Mouse (Mus musculus) frontal cortex, postnatal 36 days (tissue): ENCODE results near the gene Tbc1d19.
A peak's percentile ranks its signal among the peaks of the same experiment; 100 is the strongest.

Source experiments
- DNase-seq, 2 experiments: peaks; one replicate each; pipeline ENCODE4 v3.0.0; 2022; ENCODE audit warnings: low spot score in 2 of 2

The Tbc1d19 gene

GRCm38 (mm10) chr5:53902757-53903156 lies 93.4 kb downstream of the Tbc1d19 start:
- DNase-seq = no peak

GRCm38 (mm10) chr5:53909201-53909600 lies 99.8 kb downstream of the Tbc1d19 start:
- no peak for DNase-seq

DNA sequence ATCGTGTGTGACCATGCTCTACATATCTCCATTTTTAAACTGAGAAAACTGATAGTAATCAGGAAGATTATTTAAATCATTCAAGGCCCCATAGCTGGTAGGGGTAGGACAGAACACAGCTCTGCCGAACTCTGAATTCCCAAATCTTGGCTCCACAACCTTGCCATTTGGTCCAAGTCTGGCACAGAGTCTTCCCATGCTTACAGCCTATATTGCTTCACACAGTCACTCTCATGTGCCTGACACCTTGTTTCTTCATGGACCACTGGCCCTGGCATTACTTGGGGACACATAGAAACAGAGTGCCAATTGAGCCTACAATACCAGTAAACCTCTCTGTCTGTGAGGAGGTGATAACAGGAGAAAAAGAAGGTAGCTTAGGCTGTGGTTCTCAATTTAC lies 111.0 kb downstream of the Tbc1d19 start:
- DNase-seq = no peak

DNA sequence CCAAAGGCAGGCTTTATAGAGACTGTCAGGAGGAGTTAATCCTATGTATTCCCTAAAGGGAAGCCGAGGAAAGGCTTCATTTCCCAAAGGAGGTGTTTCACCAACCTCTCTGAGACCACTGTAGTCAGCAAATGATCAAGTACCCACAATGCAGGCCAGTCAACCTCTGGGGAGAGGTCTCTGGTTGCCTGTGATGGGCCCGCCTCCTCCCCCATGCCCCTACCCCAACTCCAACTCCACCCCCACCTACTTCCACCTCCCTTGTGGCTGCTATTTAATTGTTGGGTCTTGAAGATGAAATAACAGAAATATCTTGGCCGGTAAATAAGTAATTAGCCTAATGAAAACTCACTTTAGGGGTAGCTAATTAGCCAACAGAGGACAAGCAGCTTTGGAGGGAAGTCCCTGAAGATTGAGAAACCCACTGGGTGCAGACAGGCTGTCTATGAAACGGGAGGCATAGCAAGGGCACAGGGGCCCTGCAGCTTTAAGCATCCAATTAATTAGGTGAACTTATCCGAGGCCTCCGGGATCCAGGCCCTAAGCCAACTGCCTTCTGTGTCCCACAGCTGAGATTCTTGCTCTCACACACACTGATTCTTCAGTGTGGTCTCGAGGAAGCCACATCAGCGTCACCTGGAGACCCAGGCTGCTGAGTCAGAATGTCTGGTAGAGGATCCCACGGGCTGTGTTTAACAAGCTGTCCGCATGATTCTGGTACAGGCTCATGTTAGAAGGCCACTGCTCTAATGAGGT lies 112.9 kb downstream of the Tbc1d19 start:
- DNase-seq = no peak

GRCm38 (mm10) chr5:53924005-53924404 lies 114.6 kb downstream of the Tbc1d19 start:
- no peak for DNase-seq

DNA sequence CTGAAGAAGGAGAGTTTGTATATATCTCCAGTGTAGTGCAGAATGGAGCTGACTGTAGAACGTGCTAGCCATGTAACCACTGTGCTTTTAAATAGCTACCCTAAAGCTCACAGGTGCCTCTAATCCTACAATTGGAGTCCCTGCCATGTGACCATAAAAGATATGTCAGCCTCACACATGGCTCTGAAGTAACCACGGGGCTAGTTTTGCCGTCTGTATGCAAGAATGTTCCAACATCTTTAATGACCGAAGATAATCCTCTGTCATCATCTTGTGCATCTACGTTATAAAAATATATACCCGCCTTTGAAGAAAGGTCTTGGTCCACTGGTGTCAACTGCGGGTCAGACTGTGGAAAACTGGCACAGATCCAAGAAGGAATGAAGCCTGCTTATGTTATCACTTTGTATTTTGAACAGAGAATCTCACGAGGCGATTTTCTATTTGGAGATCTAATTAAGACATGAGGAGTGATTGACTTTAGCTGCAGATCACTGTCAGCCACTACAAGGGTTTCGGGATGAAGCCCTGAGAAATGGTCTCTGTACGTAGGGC lies 117.0 kb downstream of the Tbc1d19 start:
- DNase-seq = no peak

- no peak for DNase-seq
Observed at GRCm38 (mm10) chr5:53927886-53928285, 118.5 kb downstream of the Tbc1d19 start.

DNA sequence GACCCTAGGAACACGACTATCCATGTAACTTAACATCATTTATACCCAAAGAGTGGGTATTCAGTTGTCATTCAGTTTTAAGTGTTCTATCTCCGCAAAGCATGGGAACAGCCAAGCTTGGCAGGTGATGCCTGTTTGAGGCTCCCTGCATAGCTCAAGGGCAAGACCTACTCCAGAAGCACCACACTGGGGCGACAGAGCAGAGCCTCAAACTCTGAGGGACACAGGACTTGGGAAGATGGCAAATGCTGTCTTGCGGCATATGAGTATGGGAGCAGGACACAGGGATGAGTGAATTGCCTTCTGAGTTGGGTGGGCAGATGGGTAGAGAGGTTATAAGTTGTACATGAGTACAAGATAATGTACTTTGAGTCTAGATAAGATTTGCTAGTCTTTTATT lies 119.1 kb downstream of the Tbc1d19 start:
- no peak for DNase-seq

GRCm38 (mm10) chr5:53929205-53929614 lies 119.8 kb downstream of the Tbc1d19 start:
- DNase-seq = no peak

DNA sequence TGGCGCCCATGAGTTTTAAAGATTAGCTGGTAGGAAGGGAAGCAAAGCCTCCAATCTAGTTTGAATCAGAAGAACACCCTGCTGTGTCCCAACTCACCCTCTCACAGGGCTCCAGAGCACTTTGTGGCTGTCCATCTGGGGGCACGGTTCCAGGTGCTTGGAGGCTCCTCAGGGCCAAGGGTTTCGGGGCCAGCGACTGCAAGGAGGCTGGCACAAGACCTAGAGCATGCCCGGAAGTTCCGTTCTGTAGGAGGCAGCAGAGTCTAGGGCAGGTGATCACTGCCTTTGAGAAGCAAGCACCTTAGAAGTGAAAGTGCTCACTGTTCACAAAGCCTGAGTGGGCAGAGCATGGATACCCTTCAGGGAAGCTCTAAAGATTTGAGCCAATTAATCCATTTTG lies 120.4 kb downstream of the Tbc1d19 start:
- no peak for DNase-seq

DNA sequence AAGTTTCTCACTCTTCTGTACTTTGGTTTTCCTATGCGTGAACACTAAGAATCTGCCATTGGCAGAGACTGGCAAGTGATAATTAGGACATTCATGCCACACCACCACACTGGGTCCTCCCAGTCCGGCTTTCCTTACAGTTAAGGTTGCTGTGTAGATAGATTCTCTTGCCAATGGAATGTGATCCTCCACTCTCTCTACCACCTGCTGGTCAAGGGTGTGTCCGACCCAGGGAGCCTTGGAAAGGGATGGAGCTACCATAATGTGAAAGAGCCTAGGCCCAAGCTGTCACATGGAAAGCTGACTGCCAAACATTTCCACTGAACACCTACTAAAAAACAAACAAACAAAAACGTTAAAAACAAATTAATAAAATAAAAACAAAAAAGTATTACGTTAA lies 121.6 kb downstream of the Tbc1d19 start:
- no peak for DNase-seq

DNA sequence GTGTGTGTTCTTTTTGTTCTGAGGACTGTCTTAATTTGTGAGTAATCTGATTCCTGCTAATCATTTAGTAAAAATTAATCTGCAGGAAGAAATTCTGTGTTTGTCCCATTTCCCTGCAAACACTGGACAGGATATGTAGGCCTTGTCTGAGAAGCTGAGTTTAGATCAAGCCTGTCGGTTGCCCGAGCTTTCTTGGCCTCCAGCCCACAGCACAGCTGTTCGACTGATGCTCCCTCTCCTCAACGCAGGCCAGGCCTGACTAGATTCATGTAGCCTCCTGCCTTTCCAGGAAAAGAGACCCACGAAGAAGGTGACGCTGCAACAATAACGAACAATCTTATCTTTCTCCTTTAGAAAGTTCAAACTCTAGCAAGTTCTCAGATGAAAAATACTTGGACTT lies 124.2 kb downstream of the Tbc1d19 start:
- peak; percentile 42 to 56 for DNase-seq

DNA sequence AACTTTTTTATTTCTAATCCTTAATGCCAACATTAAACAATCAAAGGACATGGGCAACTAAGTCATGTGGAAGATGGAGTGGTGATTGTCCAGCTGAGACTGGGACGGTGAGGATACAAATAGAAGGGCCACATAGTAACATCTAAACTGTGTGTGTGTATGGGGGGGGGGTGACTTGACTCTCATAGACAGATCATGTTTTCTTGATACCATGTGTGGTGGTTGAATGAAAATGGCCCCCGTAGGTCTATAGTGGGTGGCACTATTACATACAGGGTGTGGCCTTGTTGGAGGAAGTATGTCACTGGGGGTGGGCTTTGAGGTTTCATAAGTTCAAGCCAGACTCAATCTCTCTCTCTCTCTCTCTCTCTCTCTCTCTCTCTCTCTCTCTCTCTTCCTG lies 124.6 kb downstream of the Tbc1d19 start:
- DNase-seq = no peak

DNA sequence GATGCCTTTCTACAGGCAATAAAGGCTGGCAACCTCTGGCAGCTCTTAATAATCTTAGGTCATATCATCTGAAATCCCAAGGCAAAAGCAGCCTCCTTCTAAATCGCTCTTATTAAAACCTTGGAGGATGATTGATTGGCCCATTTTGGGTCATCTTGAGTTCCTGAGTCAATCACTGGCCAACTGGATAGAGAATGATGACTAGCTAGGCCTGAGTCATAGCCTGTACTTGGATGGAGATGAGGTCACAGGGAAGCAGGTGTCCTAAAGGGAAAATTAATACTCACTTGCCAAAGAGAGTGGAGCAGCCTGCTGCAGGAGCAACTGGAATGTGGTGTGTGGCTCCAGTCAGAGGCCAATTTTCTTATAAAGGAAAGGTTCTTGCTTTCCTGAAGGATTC lies 125.4 kb downstream of the Tbc1d19 start:
- DNase-seq = no peak

- DNase-seq = no peak
Observed at GRCm38 (mm10) chr5:53937187-53937586, 127.8 kb downstream of the Tbc1d19 start.

- DNase-seq = no peak
Observed at GRCm38 (mm10) chr5:53939026-53939425, 129.6 kb downstream of the Tbc1d19 start.

DNA sequence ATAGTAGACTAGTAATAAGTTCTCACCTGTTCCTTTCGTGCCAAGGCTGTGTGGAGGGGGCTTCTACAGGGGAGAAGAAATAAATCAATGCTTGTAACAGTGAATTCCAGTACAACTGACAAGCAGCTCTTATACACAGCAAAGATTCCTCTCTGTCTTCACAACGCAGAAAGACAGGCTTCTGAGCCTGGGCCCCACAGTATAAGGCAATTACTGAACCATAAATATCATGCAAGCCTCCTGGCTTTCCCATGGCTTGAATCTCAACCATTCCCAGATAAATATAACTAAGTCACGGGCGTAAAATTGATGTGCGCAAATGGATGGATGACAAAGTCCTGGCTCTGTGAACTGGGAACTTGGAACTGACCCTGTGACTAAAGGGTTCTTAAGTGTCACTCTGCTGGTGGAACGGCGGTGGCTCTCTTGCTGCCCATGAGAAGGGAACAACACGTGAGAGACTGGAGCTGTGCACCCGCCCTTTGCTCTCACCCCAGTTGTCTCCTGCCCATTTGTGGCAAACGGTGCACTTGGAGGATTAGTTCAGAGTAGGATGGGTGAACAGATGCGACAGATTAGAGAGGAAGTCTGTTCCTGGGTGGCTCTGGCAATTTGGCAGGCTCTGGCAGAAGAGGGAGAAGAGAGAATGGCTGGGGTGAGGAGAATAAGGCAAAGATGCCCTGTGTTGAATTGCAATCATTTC lies 132.1 kb downstream of the Tbc1d19 start:
- peak in 1 of 2 experiments; percentile 21 for DNase-seq

GRCm38 (mm10) chr5:53942332-53942731 lies 132.9 kb downstream of the Tbc1d19 start:
- peak; percentile 41 to 50 for DNase-seq

DNA sequence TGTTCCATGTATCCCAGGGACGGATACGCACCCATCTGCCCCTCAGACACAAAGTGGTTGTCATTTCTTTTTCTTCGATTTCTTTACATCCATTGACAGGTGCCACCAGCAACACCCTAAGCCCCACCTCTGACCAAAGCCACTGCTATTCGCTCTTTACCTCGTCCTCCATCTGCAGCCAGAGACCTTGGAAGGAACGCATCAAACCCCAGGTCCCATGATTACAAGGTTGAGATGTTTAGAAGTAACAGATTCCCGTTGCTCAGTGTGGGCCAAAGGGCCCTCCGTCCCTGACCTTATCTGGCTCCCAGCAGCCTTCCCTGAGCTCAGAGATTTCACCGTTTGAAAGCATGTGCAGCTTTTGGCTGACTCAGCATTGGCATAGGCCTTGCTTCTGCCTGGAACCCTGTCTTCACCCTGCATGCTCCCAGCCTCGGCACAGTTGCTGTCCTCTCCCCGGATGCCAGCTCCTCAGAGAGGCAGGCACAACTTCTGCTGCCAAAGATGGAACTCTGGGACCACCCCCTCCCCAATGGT lies 134.0 kb downstream of the Tbc1d19 start:
- DNase-seq = no peak

GRCm38 (mm10) chr5:53946747-53947146 lies 137.3 kb downstream of the Tbc1d19 start:
- DNase-seq = peak in 1 of 2 experiments; percentile 25

- DNase-seq = peak; percentile 63 to 68
Observed at GRCm38 (mm10) chr5:53947549-53948183, 138.3 kb downstream of the Tbc1d19 start.

DNA sequence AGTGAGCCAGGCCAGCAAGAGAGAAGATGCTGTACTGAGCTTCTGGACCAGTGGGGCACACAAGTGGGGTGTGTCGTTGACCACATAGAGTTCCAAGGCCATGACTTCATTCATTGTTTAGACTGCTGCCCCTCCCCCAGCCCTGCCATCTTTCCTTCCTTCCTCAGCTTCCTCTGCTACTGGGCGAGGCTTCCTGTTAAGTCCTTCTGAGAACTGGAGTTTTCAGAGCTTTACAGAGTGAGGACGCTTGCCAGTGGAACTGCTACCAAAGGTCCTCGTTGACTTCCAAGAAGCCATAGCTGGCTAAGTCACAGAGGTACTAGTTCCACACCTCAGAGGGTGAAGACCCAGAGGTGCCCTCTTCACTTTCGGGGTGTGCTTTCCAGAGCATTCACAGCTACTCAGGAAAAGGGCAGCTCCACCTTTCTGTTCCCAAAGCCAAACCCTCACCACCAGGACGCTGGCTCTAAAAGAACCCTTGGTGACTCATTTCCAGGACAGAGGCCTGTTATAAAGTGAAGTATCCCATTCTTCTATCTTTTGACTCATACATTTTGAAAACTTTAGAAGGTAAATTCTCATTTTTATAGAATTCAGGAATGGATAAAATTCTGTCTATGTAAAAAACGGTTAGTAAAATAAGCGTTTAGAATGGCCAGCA lies 139.3 kb downstream of the Tbc1d19 start:
- DNase-seq = no peak
